Comparison of ENCODE assay signal across 14 mouse cellular contexts in the genomic region with DNA sequence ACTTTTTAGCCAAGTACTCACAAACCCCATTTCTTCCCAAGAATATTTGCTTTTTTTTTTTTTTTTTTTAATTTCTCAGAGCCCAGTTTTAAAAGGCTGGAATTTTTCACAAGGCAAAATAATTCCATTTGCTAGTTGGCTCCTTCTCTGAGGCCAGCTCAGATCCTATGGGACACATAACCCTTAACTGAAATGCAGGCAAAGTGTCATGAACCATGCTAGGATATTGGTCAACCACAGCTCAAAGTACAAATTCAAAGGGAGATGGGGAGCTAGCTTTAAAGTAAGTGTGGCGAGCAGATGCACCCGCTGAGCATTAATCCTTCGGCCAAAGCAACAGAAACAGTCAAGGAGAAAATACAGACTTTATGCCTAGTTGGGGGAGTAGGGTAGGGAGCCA. TPM values are rescaled to one million over a fixed set of nuclear protein-coding genes. Genes with fewer than 3 reads are reported as not detected.
DNase-seq lines count a peak whose midpoint lies in the region; ATAC-seq and TF ChIP-seq lines count a peak whose summit lies in the region.
"Had no signal": no experiment of that assay in that cellular context is flagged by ENCODE, and none has a peak within 500 bp of the region (broad histone marks: within the 10 kb centered on the region; RNA-seq: fewer than 3 reads in every experiment).

No protein-coding gene starts in this region.

- no peak for TF ChIP-seq EP300 in lung, postnatal 0 days (IDR thresholded peaks at IDR 0.05)

- no peak overlapping the region for H3K4me2 ChIP-seq in embryonic facial prominence, embryonic 14.5 days (ENCODE audit: low read depth, low read length)
- H3K4me2 ChIP-seq in kidney, embryonic 15.5 days, result no peak overlapping the region
- H3K4me2 ChIP-seq in kidney, embryonic 14.5 days (replicated peaks; ENCODE audit: low read depth, low read length), result no peak overlapping the region
- no peak overlapping the region for H3K4me2 ChIP-seq in lung, embryonic 16.5 days (ENCODE audit: low read depth, low read length)
- no peak overlapping the region for H3K4me2 ChIP-seq in lung, postnatal 0 days (replicated peaks; ENCODE audit: low read depth, low read length)
- H3K4me2 ChIP-seq in limb, embryonic 13.5 days (replicated peaks), result no peak overlapping the region
- H3K4me2 ChIP-seq: lung, embryonic 14.5 days had no signal

- peaks cover 48% of the 10 kb centered on the region for H3K4me1 ChIP-seq in embryonic facial prominence, embryonic 14.5 days (ENCODE audit: control insufficient read depth, insufficient read depth, low read length)
- H3K4me1 ChIP-seq in embryonic facial prominence, embryonic 10.5 days, result peaks cover 36% of the 10 kb centered on the region
- peaks cover 41% of the 10 kb centered on the region for H3K4me1 ChIP-seq in kidney, embryonic 15.5 days
- peaks cover 21% of the 10 kb centered on the region; the same call in 1 of the 2 replicates for H3K4me1 ChIP-seq in kidney, embryonic 14.5 days (ENCODE audit: control insufficient read depth, insufficient read depth, low read length)
- peaks cover 18% of the 10 kb centered on the region for H3K4me1 ChIP-seq in lung, embryonic 16.5 days (replicated peaks; ENCODE audit: control insufficient read depth, insufficient read depth, low read length)
- peaks cover 17% of the 10 kb centered on the region; the same call in 1 of the 2 replicates for H3K4me1 ChIP-seq in lung, postnatal 0 days (ENCODE audit: insufficient read depth, low read depth, low read length)
- H3K4me1 ChIP-seq in limb, embryonic 13.5 days, result peaks cover 52% of the 10 kb centered on the region

- H3K9me3 ChIP-seq in embryonic facial prominence, embryonic 14.5 days (ENCODE audit: control insufficient read depth, low read length), result no peaks in the 10 kb centered on the region
- H3K9me3 ChIP-seq in embryonic facial prominence, embryonic 10.5 days, result no peaks in the 10 kb centered on the region
- no peaks in the 10 kb centered on the region for H3K9me3 ChIP-seq in kidney, embryonic 15.5 days (replicated peaks)
- no peaks in the 10 kb centered on the region for H3K9me3 ChIP-seq in kidney, embryonic 14.5 days (ENCODE audit: control insufficient read depth, low read length)
- no peaks in the 10 kb centered on the region for H3K9me3 ChIP-seq in lung, embryonic 16.5 days (ENCODE audit: control insufficient read depth, low read length)
- no peaks in the 10 kb centered on the region for H3K9me3 ChIP-seq in lung, postnatal 0 days (ENCODE audit: low read length)
- no peaks in the 10 kb centered on the region for H3K9me3 ChIP-seq in limb, embryonic 13.5 days
- H3K9me3 ChIP-seq: heart, embryonic 10.5 days had no signal

- no peak overlapping the region for H3K9ac ChIP-seq in embryonic facial prominence, embryonic 14.5 days (ENCODE audit: low read depth, low read length)
- no peak overlapping the region for H3K9ac ChIP-seq in kidney, embryonic 15.5 days
- no peak overlapping the region for H3K9ac ChIP-seq in kidney, embryonic 14.5 days (ENCODE audit: low read depth, low read length)
- no peak overlapping the region for H3K9ac ChIP-seq in lung, embryonic 16.5 days (ENCODE audit: low read length)
- H3K9ac ChIP-seq in lung, postnatal 0 days (replicated peaks; ENCODE audit: low read depth), result no peak overlapping the region
- H3K9ac ChIP-seq in limb, embryonic 13.5 days, result no peak overlapping the region
- H3K9ac ChIP-seq: forebrain, postnatal 0 days; lung, embryonic 14.5 days had no signal

- H3K36me3 ChIP-seq in embryonic facial prominence, embryonic 14.5 days (ENCODE audit: control insufficient read depth, insufficient read depth, low read length), result no peaks in the 10 kb centered on the region
- no peaks in the 10 kb centered on the region for H3K36me3 ChIP-seq in embryonic facial prominence, embryonic 10.5 days (replicated peaks)
- no peaks in the 10 kb centered on the region for H3K36me3 ChIP-seq in kidney, embryonic 15.5 days
- no peaks in the 10 kb centered on the region for H3K36me3 ChIP-seq in kidney, embryonic 14.5 days (ENCODE audit: control insufficient read depth, insufficient read depth, low read length)
- no peaks in the 10 kb centered on the region; the same call in 1 of the 2 replicates for H3K36me3 ChIP-seq in lung, embryonic 16.5 days (ENCODE audit: control insufficient read depth, insufficient read depth, low read length)
- no peaks in the 10 kb centered on the region for H3K36me3 ChIP-seq in lung, postnatal 0 days (ENCODE audit: insufficient read depth, low read length)
- no peaks in the 10 kb centered on the region for H3K36me3 ChIP-seq in limb, embryonic 13.5 days
- H3K36me3 ChIP-seq: heart, embryonic 10.5 days had no signal

- H3K27me3 ChIP-seq in embryonic facial prominence, embryonic 14.5 days (replicated peaks; ENCODE audit: control insufficient read depth, insufficient read depth, low read length), result no peaks in the 10 kb centered on the region
- 0 out of 2 replicates have a peak, but pooled peaks cover 2% of the 10 kb centered on the region for H3K27me3 ChIP-seq in embryonic facial prominence, embryonic 10.5 days (replicated peaks; ENCODE audit: low read depth, poor library complexity, severe bottlenecking)
- H3K27me3 ChIP-seq in kidney, embryonic 15.5 days, result no peaks in the 10 kb centered on the region
- H3K27me3 ChIP-seq in kidney, embryonic 14.5 days (ENCODE audit: control insufficient read depth, insufficient read depth, low read length), result no peaks in the 10 kb centered on the region
- H3K27me3 ChIP-seq in lung, embryonic 16.5 days (ENCODE audit: control insufficient read depth, insufficient read depth, low read depth, low read length), result no peaks in the 10 kb centered on the region
- H3K27me3 ChIP-seq in lung, postnatal 0 days (replicated peaks; ENCODE audit: insufficient read depth, low read length), result no peaks in the 10 kb centered on the region
- H3K27me3 ChIP-seq in limb, embryonic 13.5 days, result peaks cover 38% of the 10 kb centered on the region

- no peak overlapping the region for H3K4me3 ChIP-seq in embryonic facial prominence, embryonic 14.5 days (ENCODE audit: low read depth, low read length)
- no peak overlapping the region for H3K4me3 ChIP-seq in embryonic facial prominence, embryonic 10.5 days
- H3K4me3 ChIP-seq in kidney, embryonic 15.5 days (replicated peaks), result no peak overlapping the region
- H3K4me3 ChIP-seq in kidney, embryonic 14.5 days (ENCODE audit: low read length), result no peak overlapping the region
- H3K4me3 ChIP-seq in lung, embryonic 16.5 days (ENCODE audit: low read length), result no peak overlapping the region
- no peak overlapping the region for H3K4me3 ChIP-seq in lung, postnatal 0 days (ENCODE audit: low read depth, low read length)
- no peak overlapping the region for H3K4me3 ChIP-seq in limb, embryonic 13.5 days
- H3K4me3 ChIP-seq: heart, embryonic 10.5 days; myocyte had no signal

- no peak for ATAC-seq in embryonic facial prominence, embryonic 14.5 days (ENCODE audit: low read depth)
- ATAC-seq in kidney, embryonic 15.5 days (replicated peaks; ENCODE audit: low FRiP score), result no peak
- no peak for ATAC-seq in kidney, embryonic 14.5 days (ENCODE audit: low FRiP score, low TSS enrichment)
- no peak for ATAC-seq in lung, embryonic 16.5 days (ENCODE audit: low read depth)
- ATAC-seq in lung, postnatal 0 days, result no peak
- ATAC-seq in limb, embryonic 13.5 days (ENCODE audit: low FRiP score, low read depth), result peak; percentile 49; the same call in 1 of the 2 replicates

- 57% methylated on average over 3 of the region's 3 CpGs for WGBS in embryonic facial prominence, embryonic 14.5 days
- WGBS in embryonic facial prominence, embryonic 10.5 days, result 80% methylated on average over 3 of the region's 3 CpGs
- 82% methylated on average over 3 of the region's 3 CpGs for WGBS in kidney, embryonic 15.5 days
- WGBS in kidney, embryonic 14.5 days, result 80% methylated on average over 3 of the region's 3 CpGs
- 89% methylated on average over 3 of the region's 3 CpGs for WGBS in lung, embryonic 16.5 days
- 85% methylated on average over 3 of the region's 3 CpGs for WGBS in lung, postnatal 0 days
- WGBS in limb, embryonic 13.5 days, result 25% methylated on average over 3 of the region's 3 CpGs

- no peak for TF ChIP-seq CTCF in lung, postnatal 0 days (IDR thresholded peaks at IDR 0.05)

- H3K27ac ChIP-seq in embryonic facial prominence, embryonic 14.5 days (replicated peaks; ENCODE audit: low read depth, low read length), result peak overlapping the region; percentile 22; the same call in 1 of the 2 replicates
- no peak overlapping the region for H3K27ac ChIP-seq in embryonic facial prominence, embryonic 10.5 days (replicated peaks)
- H3K27ac ChIP-seq in kidney, embryonic 15.5 days, result 0 out of 2 replicates have a peak overlapping the region, but pooled peaks have one; percentile 15
- no peak overlapping the region; the same call in 1 of the 2 replicates for H3K27ac ChIP-seq in kidney, embryonic 14.5 days (ENCODE audit: low read depth, low read length)
- H3K27ac ChIP-seq in lung, embryonic 16.5 days (ENCODE audit: low read length), result peak overlapping the region; percentile 13; the same call in 1 of the 2 replicates
- no peak overlapping the region for H3K27ac ChIP-seq in lung, postnatal 0 days (ENCODE audit: low read length)
- H3K27ac ChIP-seq in limb, embryonic 13.5 days, result peak overlapping the region; percentile 15; the same call in 1 of the 2 replicates
- H3K27ac ChIP-seq: heart, embryonic 10.5 days; hindbrain, postnatal 0 days had no signal

- no peak for DNase-seq in embryonic facial prominence, embryonic 14.5 days (ENCODE audit: low spot score)
- no peak for DNase-seq in embryonic facial prominence, embryonic 10.5 days (ENCODE audit: low spot score)
- DNase-seq in lung, postnatal 0 days (ENCODE audit: low spot score), result no peak
- DNase-seq in thymus, adult 18-20 months, result no peak
- DNase-seq: cerebellum, adult 9-11 months had no signal

RNA-seq across cellular contexts. Expression of a gene that starts 39.7 kb away (rescaled TPM):
- 45.9 and 49.1 TPM in 2 replicates for polyA plus RNA-seq in embryonic facial prominence, embryonic 14.5 days (2014; fragmentation: Nextera tagmentation; extraction: Ambion mirVana)
- 14.7 and 18.9 TPM in 2 replicates for polyA plus RNA-seq in embryonic facial prominence, embryonic 10.5 days (2016; fragmentation: Nextera tagmentation; extraction: Ambion mirVana)
- 40.3 and 40.9 TPM in 2 replicates for polyA plus RNA-seq in kidney, embryonic 15.5 days (2015; fragmentation: Nextera tagmentation; extraction: Ambion mirVana)
- polyA plus RNA-seq in kidney, embryonic 14.5 days (2014; fragmentation: Nextera tagmentation; extraction: Ambion mirVana), result 34.9 and 63.2 TPM in 2 replicates
- polyA plus RNA-seq in lung, embryonic 16.5 days (2015; fragmentation: Nextera tagmentation; extraction: Ambion mirVana), result 28.5 and 31.1 TPM in 2 replicates
- 26.3 and 28.1 TPM in 2 replicates for polyA plus RNA-seq in lung, postnatal 0 days (2015; fragmentation: Nextera tagmentation; extraction: Ambion mirVana)
- polyA plus RNA-seq in limb, embryonic 13.5 days (2015; fragmentation: Nextera tagmentation; extraction: Ambion mirVana), result 44.4 TPM in 2 replicates

Comparison
In these comparisons a context has a peak if more than half of its experiments do, and no peak if none do; other contexts are left out.
1. H3K27ac ChIP-seq: peak in embryonic facial prominence, embryonic 14.5 days (single experiment), kidney, embryonic 15.5 days (single experiment), lung, embryonic 16.5 days (single experiment) and limb, embryonic 13.5 days (single experiment); none in embryonic facial prominence, embryonic 10.5 days (single experiment), kidney, embryonic 14.5 days (single experiment) and lung, postnatal 0 days (single experiment).